Mouse (Mus musculus) heart, adult 11 months (tissue): ENCODE data around the gene Bloc1s5.
"Not testable (repeated sequence)": the region's sequence is repeated elsewhere in the genome, so short reads cannot be mapped to it uniquely, and the experiment has no call there.

ENCODE experiments used
- DNase-seq: peaks from one replicate; pipeline ENCODE4 v3.0.0; 2022

The Bloc1s5 gene

GRCm38 (mm10) chr13:38634800-38635269, at the start of gene Bloc1s5:
Gene Bloc1s5 (minus strand): TSS chr13:38635109.
- DNase-seq = peak; percentile 99

- no peak for DNase-seq
Measured at GRCm38 (mm10) chr13:38672336-38672735, 37.4 kb upstream of the Bloc1s5 start.

GRCm38 (mm10) chr13:38671451-38671850, 36.5 kb upstream of the Bloc1s5 start:
- DNase-seq = not testable (repeated sequence)

- DNase-seq = no peak
Measured at GRCm38 (mm10) chr13:38670051-38670450, 35.1 kb upstream of the Bloc1s5 start.

GRCm38 (mm10) chr13:38668514-38668913, 33.6 kb upstream of the Bloc1s5 start:
- DNase-seq = peak; percentile 88

- no peak for DNase-seq
Measured at GRCm38 (mm10) chr13:38664753-38665152, 29.8 kb upstream of the Bloc1s5 start.

- DNase-seq = peak; percentile 90
Measured at GRCm38 (mm10) chr13:38659524-38660136, 24.7 kb upstream of the Bloc1s5 start.

GRCm38 (mm10) chr13:38658528-38659280, 23.8 kb upstream of the Bloc1s5 start, which contains the start of gene Eef1e1:
Gene Eef1e1 (minus strand): TSS chr13:38659058.
- peak; percentile 100 for DNase-seq

- no peak for DNase-seq
Measured at GRCm38 (mm10) chr13:38657865-38658264, 23.0 kb upstream of the Bloc1s5 start.

GRCm38 (mm10) chr13:38650292-38650691, 15.4 kb upstream of the Bloc1s5 start:
- DNase-seq = no peak

- no peak for DNase-seq
Measured at GRCm38 (mm10) chr13:38649069-38649468, 14.2 kb upstream of the Bloc1s5 start.

- no peak for DNase-seq
Measured at GRCm38 (mm10) chr13:38641414-38641813, 6.5 kb upstream of the Bloc1s5 start.

- DNase-seq = no peak
Measured at GRCm38 (mm10) chr13:38640961-38641360, 6.1 kb upstream of the Bloc1s5 start.

GRCm38 (mm10) chr13:38638694-38639093, 3.8 kb upstream of the Bloc1s5 start:
- DNase-seq = no peak

- no peak for DNase-seq
Measured at GRCm38 (mm10) chr13:38634256-38634799, 581 bp downstream of the Bloc1s5 start.

- DNase-seq = no peak
Measured at GRCm38 (mm10) chr13:38633287-38634000, 1.5 kb downstream of the Bloc1s5 start.

- DNase-seq = no peak
Measured at GRCm38 (mm10) chr13:38632556-38632955, 2.4 kb downstream of the Bloc1s5 start.

- no peak for DNase-seq
Measured at GRCm38 (mm10) chr13:38626229-38626525, 8.7 kb downstream of the Bloc1s5 start.

GRCm38 (mm10) chr13:38625492-38626228, 9.2 kb downstream of the Bloc1s5 start:
- DNase-seq = no peak

- DNase-seq = no peak
Measured at GRCm38 (mm10) chr13:38624292-38624902, 10.5 kb downstream of the Bloc1s5 start.

GRCm38 (mm10) chr13:38623296-38623695, 11.6 kb downstream of the Bloc1s5 start:
- no peak for DNase-seq

- not testable (repeated sequence) for DNase-seq
Measured at GRCm38 (mm10) chr13:38618001-38618630, 16.8 kb downstream of the Bloc1s5 start.
